In the genomic region with DNA sequence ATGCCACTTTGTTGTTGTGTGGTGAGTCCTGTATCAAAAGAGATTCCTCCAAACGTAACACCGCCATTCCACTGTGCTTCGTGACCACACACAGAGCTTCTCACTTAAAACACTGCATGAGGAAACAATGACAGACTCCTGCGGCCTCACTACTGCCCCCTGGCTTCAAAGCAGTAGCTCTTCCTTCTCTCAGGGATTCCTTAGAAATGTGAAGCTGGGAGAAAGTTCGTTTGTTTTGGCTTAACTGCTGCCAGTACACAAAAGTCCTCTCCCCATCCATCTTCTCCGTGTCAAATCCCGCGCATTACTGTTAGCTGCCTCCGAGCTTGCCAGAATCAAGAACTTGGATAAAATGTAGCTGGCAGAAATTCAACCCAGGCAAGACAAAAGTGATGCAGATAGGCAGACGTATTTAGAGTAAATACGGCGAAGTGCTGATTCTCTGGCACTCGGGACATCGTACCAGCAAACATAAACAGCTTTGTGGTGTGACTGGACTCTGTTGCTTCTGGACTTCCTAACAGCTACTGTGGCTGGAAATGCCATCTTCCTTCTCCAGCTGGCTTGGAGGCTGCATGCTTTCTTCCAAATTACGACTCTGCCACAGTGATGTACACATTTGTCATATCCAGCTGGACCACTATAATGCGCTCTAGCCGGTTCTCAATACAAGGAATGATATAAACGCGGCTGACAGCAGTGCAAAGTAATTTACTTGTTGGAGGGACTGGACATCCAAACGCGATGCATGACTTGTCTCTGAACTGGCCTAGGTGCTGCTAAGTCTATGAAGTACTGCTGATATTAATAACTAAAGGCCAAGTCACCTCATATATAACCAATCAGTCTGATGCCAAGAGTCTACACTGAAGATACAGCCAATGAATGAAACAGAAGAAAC, we compare ENCODE assay signal across 7 mouse cellular contexts. TPM values are rescaled to one million over a fixed set of nuclear protein-coding genes. Genes with fewer than 3 reads are reported as not detected.
DNase-seq lines count a peak whose midpoint lies in the region; ATAC-seq and TF ChIP-seq lines count a peak whose summit lies in the region.

No protein-coding gene starts in this region.

- H3K4me1 ChIP-seq in bone marrow, adult 2 months (ENCODE audit: control insufficient read depth, insufficient read depth, low read length) = no peaks in the 10 kb centered on the region
- 0 out of 2 replicates have a peak, but pooled peaks cover 5% of the 10 kb centered on the region for H3K4me1 ChIP-seq in kidney, embryonic 16.5 days (ENCODE audit: insufficient read depth, low read length)
- peaks cover 27% of the 10 kb centered on the region for H3K4me1 ChIP-seq in megakaryocyte, embryonic 14.5 days

- no peak for TF ChIP-seq POLR2A in bone marrow, adult 2 months (IDR thresholded peaks at IDR 0.05; ENCODE audit: borderline replicate concordance, control insufficient read depth, low read depth, low read length)

- no peaks in the 10 kb centered on the region for H3K27me3 ChIP-seq in kidney, embryonic 16.5 days (ENCODE audit: insufficient read depth, low read length)
- no peaks in the 10 kb centered on the region for H3K27me3 ChIP-seq in megakaryocyte, embryonic 14.5 days (replicated peaks)

- no peak overlapping the region for H3K27ac ChIP-seq in bone marrow, adult 2 months (ENCODE audit: control insufficient read depth, insufficient read depth, low read depth, low read length, poor library complexity)
- H3K27ac ChIP-seq in kidney, embryonic 16.5 days (ENCODE audit: low read length) = no peak overlapping the region

- ATAC-seq in kidney, embryonic 16.5 days (ENCODE audit: low FRiP score, low TSS enrichment) = no peak

- 43% methylated on average over 21 of the region's 21 CpGs for WGBS in bone marrow, adult 2 months
- 41% methylated on average over 21 of the region's 21 CpGs for WGBS in kidney, embryonic 16.5 days

- H3K4me3 ChIP-seq in bone marrow, adult 2 months (replicated peaks; ENCODE audit: control insufficient read depth, low read depth, low read length) = peak overlapping the region; percentile 58
- H3K4me3 ChIP-seq in kidney, embryonic 16.5 days (ENCODE audit: low read length) = peak overlapping the region; percentile 17
- peak overlapping the region; percentile 64 for H3K4me3 ChIP-seq in megakaryocyte, embryonic 14.5 days (replicated peaks)

- H3K9ac ChIP-seq in kidney, embryonic 16.5 days (replicated peaks; ENCODE audit: low read length) = no peak overlapping the region

- TF ChIP-seq CTCF in bone marrow, adult 2 months (IDR thresholded peaks at IDR 0.05; ENCODE audit: control insufficient read depth, insufficient read depth, low read length) = peak; percentile 85

- peak overlapping the region; percentile 42 for H3K4me2 ChIP-seq in kidney, embryonic 16.5 days (replicated peaks; ENCODE audit: low read depth, low read length)

- no peaks in the 10 kb centered on the region for H3K36me3 ChIP-seq in kidney, embryonic 16.5 days (ENCODE audit: insufficient read depth, low read length)
- peaks cover 4% of the 10 kb centered on the region for H3K36me3 ChIP-seq in megakaryocyte, embryonic 14.5 days (replicated peaks; ENCODE audit: low read length)

- H3K9me3 ChIP-seq in kidney, embryonic 16.5 days (ENCODE audit: low read length) = no peaks in the 10 kb centered on the region
- no peaks in the 10 kb centered on the region for H3K9me3 ChIP-seq in megakaryocyte, embryonic 14.5 days

- peak; percentile 41 for DNase-seq in urinary bladder, postnatal 14 days (ENCODE audit: low spot score)
- DNase-seq in urinary bladder, adult 18-20 months (ENCODE audit: low spot score in 2 of 2) = no peak
- DNase-seq in heart, adult 9 months (ENCODE audit: low spot score in 2 of 2) = peak; percentile 27 to 40
- peak; percentile 52 to 64 for DNase-seq in spleen, postnatal 36 days (ENCODE audit: low spot score in 2 of 2)

RNA-seq across cellular contexts. Expression of gene Ifih1, which starts 2.4 kb away (rescaled TPM):
- polyA plus RNA-seq in bone marrow, adult 2 months (2011; ENCODE audit: insufficient read depth, insufficient read length, low replicate concordance, missing spikeins) = 7.0 and 8.2 TPM in 2 replicates
- 2.4 and 3.6 TPM in 2 replicates for polyA plus RNA-seq in kidney, embryonic 16.5 days (2015; fragmentation: Nextera tagmentation; extraction: Ambion mirVana)
- 1.7 and 2.1 TPM in 2 replicates for polyA plus RNA-seq in megakaryocyte, embryonic 14.5 days (2012; ENCODE audit: insufficient read depth, low replicate concordance)

RNA-seq across cellular contexts. Expression of gene Gca, which starts 20.4 kb away (rescaled TPM):
- 5.8 and 17.3 TPM in 2 replicates for polyA plus RNA-seq in bone marrow, adult 2 months (2011; ENCODE audit: insufficient read depth, insufficient read length, low replicate concordance, missing spikeins)
- polyA plus RNA-seq in kidney, embryonic 16.5 days (2015; fragmentation: Nextera tagmentation; extraction: Ambion mirVana) = 18.8 and 19.5 TPM in 2 replicates
- 0.04 TPM in 1 of 2 replicates, not detected in the other for polyA plus RNA-seq in megakaryocyte, embryonic 14.5 days (2012; ENCODE audit: insufficient read depth, low replicate concordance)

Comparison
In these comparisons a context has a peak if more than half of its experiments do, and no peak if none do; other contexts are left out.
1. DNase-seq: peak in urinary bladder, postnatal 14 days (single experiment), heart, adult 9 months (2 of 2) and spleen, postnatal 36 days (2 of 2); none in urinary bladder, adult 18-20 months (0 of 2).
2. Peak in every context shown above with its lines, with median percentiles within 50 percentile points of each other: H3K4me3 ChIP-seq.